Mouse (Mus musculus) CH12.LX (cell line): ENCODE measurements around the gene Lrrc23. TPM values are rescaled to one million over a fixed set of nuclear protein-coding genes. Genes with fewer than 3 reads are reported as not detected.

ENCODE experiments used
- DNase-seq: peaks from one replicate; pipeline ENCODE4 v3.0.0-alpha.2; 2013; ENCODE audit errors: extremely low read depth
- H3K27ac ChIP-seq: 2 replicates; pipeline ENCODE4 v1.5.1; 2012; ENCODE audit warnings: low read depth, mild to moderate bottlenecking, control low read depth, moderate library complexity; ENCODE audit not compliant: insufficient read depth
- H3K27me3 ChIP-seq: replicated peaks from 2 replicates; pipeline ENCODE3; 2012; ENCODE audit warnings: inconsistent platforms
- H3K36me3 ChIP-seq, 2 experiments: replicated peaks in 1 of 2; 2 replicates each; pipeline versions ENCODE3 to v1.6.1; 2012; ENCODE audit warnings: inconsistent platforms in 1 of 2, low read length in 1 of 2, mild to moderate bottlenecking in 1 of 2, mixed read lengths in 1 of 2, moderate library complexity in 1 of 2; ENCODE audit not compliant: control insufficient read depth in 1 of 2, insufficient read depth in 1 of 2
- H3K4me1 ChIP-seq, 2 experiments: 2 replicates each; pipeline ENCODE4 v1.6.1; 2012; ENCODE audit warnings: inconsistent platforms in 1 of 2, moderate library complexity in 1 of 2; ENCODE audit not compliant: insufficient read depth in 2 of 2, control insufficient read depth in 1 of 2
- H3K4me2 ChIP-seq: 2 replicates; pipeline ENCODE4 v1.6.1; 2012; ENCODE audit warnings: low read depth, mild to moderate bottlenecking, control low read depth; ENCODE audit not compliant: poor library complexity, insufficient read depth, severe bottlenecking
- H3K4me3 ChIP-seq, 3 experiments: fragments of 150-350 bp in 1 of 3; sonication (generic) in 1 of 3; replicated peaks in 1 of 3; 2 replicates each; pipeline versions ENCODE3 to v1.5.1; 2011 to 2012; ENCODE audit warnings: low read depth in 2 of 3, low read length in 2 of 3, mild to moderate bottlenecking in 2 of 3, moderate library complexity in 2 of 3, control low read depth in 1 of 3, improper control_type of control experiment in 1 of 3, inconsistent platforms in 1 of 3, mixed read lengths in 1 of 3; ENCODE audit not compliant: poor library complexity in 1 of 3
- H3K79me2 ChIP-seq: replicated peaks from 2 replicates; pipeline ENCODE4 v1.6.1; 2012; ENCODE audit warnings: mild to moderate bottlenecking, moderate library complexity; ENCODE audit not compliant: control insufficient read depth, poor library complexity, insufficient read depth, severe bottlenecking; ENCODE audit errors: extremely low read depth
- H3K9ac ChIP-seq: 2 replicates; pipeline ENCODE4 v1.6.1; 2012; ENCODE audit warnings: low read depth, mild to moderate bottlenecking, control low read depth, moderate library complexity; ENCODE audit not compliant: insufficient read depth
- H3K9me3 ChIP-seq: replicated peaks from 2 replicates; pipeline ENCODE3; 2012; ENCODE audit warnings: low read length, inconsistent platforms, mixed read lengths
- CHD1 ChIP-seq: IDR thresholded peaks from 2 replicates; pipeline ENCODE4 v1.6.1; 2012; ENCODE audit warnings: low read depth, low read length, improper control_type of control experiment, inconsistent platforms
- CTCF ChIP-seq, 2 experiments: IDR thresholded peaks in 1 of 2; conservative IDR thresholded peaks in 1 of 2; 2 replicates each; pipeline ENCODE4 v1.5.1; 2011 to 2012; ENCODE audit warnings: low read depth in 2 of 2, low read length in 2 of 2, improper control_type of control experiment in 1 of 2, inconsistent platforms in 1 of 2, mild to moderate bottlenecking in 1 of 2, moderate library complexity in 1 of 2
- ELF1 ChIP-seq: IDR thresholded peaks from 2 replicates; pipeline ENCODE4 v1.6.1; 2014; ENCODE audit warnings: low read depth, mild to moderate bottlenecking, inconsistent platforms, low read length, improper control_type of control experiment
- HCFC1 ChIP-seq: IDR thresholded peaks from 2 replicates; pipeline ENCODE4 v1.6.1; 2012; ENCODE audit warnings: low read depth, mild to moderate bottlenecking, inconsistent platforms, low read length, improper control_type of control experiment
- JUND ChIP-seq: conservative IDR thresholded peaks from 2 replicates; pipeline ENCODE4 v1.6.1; 2011; ENCODE audit warnings: low read depth, low read length, improper control_type of control experiment
- MAFK ChIP-seq: IDR thresholded peaks from 2 replicates; pipeline ENCODE4 v1.6.1; 2011; ENCODE audit warnings: low read length, improper control_type of control experiment; ENCODE audit not compliant: insufficient replicate concordance
- MAX ChIP-seq: IDR thresholded peaks from 2 replicates; pipeline ENCODE4 v1.6.1; 2011; ENCODE audit warnings: low read length, improper control_type of control experiment
- MAZ ChIP-seq: IDR thresholded peaks from 2 replicates; pipeline ENCODE4 v1.6.1; 2012; ENCODE audit warnings: low read depth, mild to moderate bottlenecking, inconsistent platforms, low read length, improper control_type of control experiment, moderate library complexity
- NRF1 ChIP-seq: IDR thresholded peaks from 2 replicates; pipeline ENCODE4 v1.6.1; 2014; ENCODE audit warnings: low read depth, mild to moderate bottlenecking, inconsistent platforms, low read length, improper control_type of control experiment, moderate library complexity
- POLR2AphosphoS2 ChIP-seq: IDR thresholded peaks from 2 replicates; pipeline ENCODE4 v1.6.1; 2011; ENCODE audit warnings: low read depth, low read length, improper control_type of control experiment
- SIN3A ChIP-seq: IDR thresholded peaks from 2 replicates; pipeline ENCODE4 v1.6.1; 2012; ENCODE audit warnings: low read length, improper control_type of control experiment, inconsistent platforms
- TCF12 ChIP-seq: IDR thresholded peaks from 2 replicates; pipeline ENCODE4 v1.6.1; 2014; ENCODE audit warnings: low read depth, mild to moderate bottlenecking, inconsistent platforms, low read length, improper control_type of control experiment
- UBTF ChIP-seq: IDR thresholded peaks from 2 replicates; pipeline ENCODE4 v1.6.1; 2012; ENCODE audit warnings: low read depth, mild to moderate bottlenecking, inconsistent platforms, low read length, improper control_type of control experiment, moderate library complexity
- USF1 ChIP-seq: IDR thresholded peaks from 2 replicates; pipeline ENCODE4 v1.6.1; 2014; ENCODE audit warnings: low read depth, mild to moderate bottlenecking, inconsistent platforms, low read length, improper control_type of control experiment
- USF2 ChIP-seq: conservative IDR thresholded peaks from 2 replicates; pipeline ENCODE4 v1.6.1; 2011; ENCODE audit warnings: low read depth, low read length, improper control_type of control experiment
- ZKSCAN1 ChIP-seq: IDR thresholded peaks from 2 replicates; pipeline ENCODE4 v1.6.1; 2012; ENCODE audit warnings: low read depth, inconsistent platforms, low read length, improper control_type of control experiment, borderline replicate concordance
- dilution Hi-C: fragments of 300-500 bp; cut with MboI; formaldehyde crosslinking; loops from 2 replicates; pipeline ENCODE4 v1.14.3; 2020; ENCODE audit warnings: low sequenced_read_pairs; ENCODE audit not compliant: extremely low pct_unique_long_range_greater_than_20kb, extremely low pct_ligation_motif_present
- in situ Hi-C: fragments of 300-500 bp; cut with MboI; formaldehyde crosslinking; loops from 3 replicates; pipeline ENCODE4 v1.14.3; 2019; ENCODE audit warnings: low sequenced_read_pairs, low pct_ligation_motif_present, low pct_unique_long_range_greater_than_20kb, mixed read lengths
- polyA plus RNA-seq: library from polyadenylated mRNA; unstranded; fragments of >175 nt; gene quantifications from 2 replicates; pipeline ENCODE4 v1.2.1, GENCODE M21; 2012; ENCODE audit warnings: low read depth; ENCODE audit not compliant: insufficient read length
- total RNA-seq, 2 experiments: library from RNA; depleted of rRNA; stranded (reverse); fragments of 300-350 nt in 1 of 2; fragments of >200 nt in 1 of 2; gene quantifications; 2 replicates each; pipeline ENCODE4 v1.2.3; 2012 to 2014

Lrrc23 gene
- total and polyA plus RNA-seq, 3 experiments: 0.20 TPM; not detected in 2

DNA sequence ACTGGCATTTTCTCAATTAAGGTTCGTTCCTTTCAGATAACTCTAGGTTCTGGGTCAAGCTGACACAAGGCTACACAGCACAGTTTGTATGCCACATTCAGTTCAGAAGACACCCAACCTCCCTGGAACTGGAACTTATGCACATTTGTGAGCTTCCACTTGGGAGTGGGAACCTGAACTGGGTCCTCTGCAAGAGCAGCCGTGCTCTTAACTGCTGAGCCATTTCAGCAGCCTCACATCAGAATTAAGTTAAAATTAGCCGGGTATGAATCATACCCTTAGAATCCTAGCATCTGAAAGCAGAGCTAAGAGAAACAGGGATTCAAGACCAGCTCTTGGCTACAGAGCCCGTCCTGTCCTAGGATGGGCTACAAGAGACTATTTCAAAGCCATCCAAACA is 27.8 kb upstream of the Lrrc23 start:
- H3K27ac ChIP-seq: no peak overlapping the region
- in situ Hi-C loops: no loop called here
- H3K79me2 ChIP-seq: peaks cover 8% of the 10 kb centered on the region; the same call in 1 of the 2 replicates

DNA sequence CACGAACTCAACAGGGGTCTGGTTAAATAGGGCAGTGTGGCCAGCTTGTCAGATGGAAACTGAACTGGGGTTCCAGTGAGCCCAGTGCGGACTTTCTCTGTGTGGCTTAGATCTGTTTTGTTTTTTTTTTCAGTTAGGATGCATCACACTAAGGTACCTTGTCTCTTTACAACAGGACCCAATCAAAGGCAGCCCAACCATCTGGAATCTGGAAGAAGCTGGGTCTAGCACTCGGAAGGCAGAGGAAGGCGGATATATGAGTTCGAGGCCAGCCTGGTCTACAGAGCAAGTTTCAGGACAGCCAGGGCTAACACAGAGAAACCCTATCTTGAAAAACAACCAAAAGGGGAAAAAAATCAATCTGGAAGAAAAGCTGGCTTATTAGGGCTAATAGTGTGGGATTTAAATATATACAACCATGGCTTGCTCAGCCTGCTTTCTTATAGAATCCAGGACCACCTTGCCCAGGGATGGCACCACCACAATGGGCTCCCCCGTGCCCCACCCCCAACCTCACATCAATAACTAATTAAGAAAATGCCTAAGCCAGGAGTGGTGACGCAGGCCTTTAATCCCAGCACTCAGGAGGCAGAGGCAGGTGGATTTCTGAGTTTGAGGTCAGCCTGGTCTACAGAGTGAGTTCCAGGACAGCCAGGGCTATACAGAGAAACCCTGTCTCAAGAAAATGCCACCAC is 27.1 kb upstream of the Lrrc23 start:
- Histone ChIP-seq H3K36me3 (peaks cover 15 to 40% of the 10 kb centered on the region in 2 experiments), H3K4me1 (peaks cover 3 to 37% of the 10 kb centered on the region in 2 experiments; a peak in 2 of 4 replicates), H3K4me3 (no peak overlapping the region), H3K4me2 (peak overlapping the region; percentile 12; the same call in 1 of the 2 replicates), H3K27me3 (no peaks in the 10 kb centered on the region), H3K27ac (no peak overlapping the region), H3K79me2 (0 out of 2 replicates have a peak, but pooled peaks cover under 1% of the 10 kb centered on the region), H3K9ac (peak overlapping the region; percentile 28; the same call in 1 of the 2 replicates), H3K9me3 (peaks cover 4% of the 10 kb centered on the region)
- TF ChIP-seq ELF1: no peak
- no peak for TF ChIP-seq NRF1
- no peak for TF ChIP-seq POLR2AphosphoS2
- TF ChIP-seq MAX: no peak
- TF ChIP-seq TCF12: no peak
- dilution Hi-C loops (no loop called here), in situ Hi-C loops (no loop called here)
- no peak for DNase-seq

More for the DNA sequence above, 27.8 kb upstream of the Lrrc23 start:
- Histone ChIP-seq H3K9ac (no peak overlapping the region), H3K36me3 (peaks cover 23 to 48% of the 10 kb centered on the region in 2 experiments), H3K4me3 (no peak overlapping the region), H3K4me1 (peaks cover 3 to 45% of the 10 kb centered on the region in 2 experiments; a peak in 2 of 4 replicates), H3K9me3 (peaks cover 4% of the 10 kb centered on the region), H3K4me2 (no peak overlapping the region), H3K27me3 (no peaks in the 10 kb centered on the region)
- no peak for TF ChIP-seq ZKSCAN1
- TF ChIP-seq MAZ: no peak
- TF ChIP-seq UBTF: no peak
- no peak for TF ChIP-seq SIN3A
- TF ChIP-seq USF1: no peak
- TF ChIP-seq HCFC1: no peak
- TF ChIP-seq CTCF (conservative IDR thresholded peaks at IDR 0.05 in 1 of 2, IDR thresholded peaks at IDR 0.05 in 1 of 2; ENCODE audit: low read depth in 2 of 2, low read length in 2 of 2): no peak
- TF ChIP-seq USF2: no peak
- TF ChIP-seq CHD1: no peak
- TF ChIP-seq MAX: no peak
- TF ChIP-seq JUND: no peak
- TF ChIP-seq TCF12: no peak
- no peak for TF ChIP-seq MAFK
- dilution Hi-C loops: no loop called here
- DNase-seq: no peak
